Mouse (Mus musculus) limb, embryonic 14.5 days (tissue): ENCODE measurements around the gene Cr2. TPM values are rescaled to one million over a fixed set of nuclear protein-coding genes. Genes with fewer than 3 reads are reported as not detected.
A peak's percentile ranks its signal among the peaks of the same experiment; 100 is the strongest.

ENCODE experiments used
- ATAC-seq: fragments of 200-750 bp; cut with Nextera tagmentation; 2 replicates; pipeline ENCODE4 v1.8.0; 2017; ENCODE audit warnings: low read depth, moderate number of reproducible peaks, moderate TSS enrichment; ENCODE audit not compliant: low FRiP score
- DNase-seq: peaks from one replicate; pipeline ENCODE4 v3.0.0-alpha.2; 2015; ENCODE audit warnings: low spot score
- H3K27ac ChIP-seq: fragments of 300-500 bp; sonication (generic); replicated peaks from 2 replicates; pipeline ENCODE4 v1.5.1; 2014; ENCODE audit warnings: low read depth, mild to moderate bottlenecking, low read length, moderate library complexity, mixed read lengths
- H3K27me3 ChIP-seq: fragments of 300-500 bp; sonication (generic); 2 replicates; pipeline ENCODE4 v1.6.1; 2014; ENCODE audit warnings: low read length, mixed read lengths; ENCODE audit not compliant: control insufficient read depth, insufficient read depth
- H3K36me3 ChIP-seq: fragments of 300-500 bp; sonication (generic); 2 replicates; pipeline ENCODE4 v1.6.1; 2014; ENCODE audit warnings: mild to moderate bottlenecking, low read length, moderate library complexity, mixed read lengths; ENCODE audit not compliant: control insufficient read depth, insufficient read depth
- H3K4me1 ChIP-seq: fragments of 300-500 bp; sonication (generic); 2 replicates; pipeline ENCODE4 v1.6.1; 2014; ENCODE audit warnings: antibody characterized with exemption, low read length, mixed read lengths; ENCODE audit not compliant: control insufficient read depth, insufficient read depth
- H3K4me2 ChIP-seq: fragments of 300-500 bp; sonication (generic); replicated peaks from 2 replicates; pipeline ENCODE4 v1.6.1; 2014; ENCODE audit warnings: low read depth, mild to moderate bottlenecking, low read length, moderate library complexity; ENCODE audit not compliant: severe bottlenecking
- H3K4me3 ChIP-seq: fragments of 300-500 bp; sonication (generic); replicated peaks from 2 replicates; pipeline ENCODE4 v1.5.1; 2014; ENCODE audit warnings: low read length
- H3K9ac ChIP-seq: fragments of 300-500 bp; sonication (generic); 2 replicates; pipeline ENCODE4 v1.6.1; 2014; ENCODE audit warnings: mild to moderate bottlenecking, low read depth, low read length, moderate library complexity; ENCODE audit not compliant: severe bottlenecking
- H3K9me3 ChIP-seq: fragments of 300-500 bp; sonication (generic); 2 replicates; pipeline ENCODE4 v1.6.1; 2016; ENCODE audit warnings: low read length; ENCODE audit not compliant: control insufficient read depth
- POLR2A ChIP-seq: fragments of 200-500 bp; IDR thresholded peaks from 2 replicates; pipeline ENCODE4 v1.8.0; 2012; ENCODE audit warnings: inconsistent platforms, mild to moderate bottlenecking, moderate library complexity, borderline replicate concordance; ENCODE audit not compliant: insufficient read depth, insufficient read length; ENCODE audit errors: extremely low read depth
- WGBS: fragments of 180-500 bp; shearing (Covaris S2); extraction: QIAGEN DNeasy Blood & Tissue Kit; methylation state at CpG from one replicate; pipeline ENCODE4 v1.1.7; 2014; 5-methylcytosine and 5-hydroxymethylcytosine counted together
- polyA plus RNA-seq, 2 experiments: library from polyadenylated mRNA; depleted of rRNA in 1 of 2; stranded (reverse) in 1 of 2; unstranded in 1 of 2; fragments of >200 nt; fragmentation: Nextera tagmentation in 1 of 2; extraction: Ambion mirVana in 1 of 2; gene quantifications; 2 replicates each; pipeline versions ENCODE4 v1.2.1 to v1.2.3; 2012 to 2014

Cr2 gene
- polyA plus RNA-seq, 2 experiments = 0.19 TPM; not detected in 1

GRCm38 (mm10) chr1:195091699-195092219 is 84.8 kb downstream of the Cr2 start:
- no peak for DNase-seq
- no peak overlapping the region for H3K27ac ChIP-seq
- H3K36me3 ChIP-seq = peaks cover 4% of the 10 kb centered on the region; the same call in 1 of the 2 replicates
- peak; percentile 39 for ATAC-seq
- 17% methylated on average over 11 of the region's 11 CpGs for WGBS
- no peaks in the 10 kb centered on the region for H3K9me3 ChIP-seq
- no peak for TF ChIP-seq POLR2A
- H3K27me3 ChIP-seq = no peaks in the 10 kb centered on the region
- H3K9ac ChIP-seq = peak overlapping the region; percentile 51
- H3K4me1 ChIP-seq = peaks cover 4% of the 10 kb centered on the region; the same call in 1 of the 2 replicates
- H3K4me2 ChIP-seq = peak overlapping the region; percentile 73
- peak overlapping the region; percentile 37 for H3K4me3 ChIP-seq

Other genes starting within 250 kb of the Cr2 start
- gene Cd34, start 237.9 kb downstream of the Cr2 start, polyA plus RNA-seq (2012; rRNA removed) = 72.1 and 80.0 TPM in 2 replicates
- 101 and 108 TPM in 2 replicates for gene Cd34, start 237.9 kb downstream of the Cr2 start, polyA plus RNA-seq (2014; fragmentation: Nextera tagmentation; extraction: Ambion mirVana)
- 2.9 and 3.3 TPM in 2 replicates for gene Cd46, start 84.5 kb downstream of the Cr2 start, polyA plus RNA-seq (2012; rRNA removed)
- 1.3 and 1.7 TPM in 2 replicates for gene Cd46, start 84.5 kb downstream of the Cr2 start, polyA plus RNA-seq (2014; fragmentation: Nextera tagmentation; extraction: Ambion mirVana)
- gene Cr1l, start 45.1 kb downstream of the Cr2 start, polyA plus RNA-seq (2012; rRNA removed) = 47.2 and 48.4 TPM in 2 replicates
- gene Cr1l, start 45.1 kb downstream of the Cr2 start, polyA plus RNA-seq (2014; fragmentation: Nextera tagmentation; extraction: Ambion mirVana) = 62.2 and 66.5 TPM in 2 replicates